Mouse (Mus musculus): ENCODE measurements around the gene Hid1.

GRCm38 (mm10) chr11:115303167-115303566, 64.4 kb downstream of the Hid1 start:
- TF ChIP-seq POLR2A (IDR thresholded peaks at IDR 0.05; ENCODE audit: control insufficient read depth, extremely low read depth, insufficient read depth, low read length, poor library complexity): no peak
- TF ChIP-seq CTCF (IDR thresholded peaks at IDR 0.05; ENCODE audit: borderline replicate concordance, control insufficient read depth, extremely low read depth, insufficient read depth, low read length, poor library complexity): no peak

Measured in thymus, adult 2 months (tissue).